Mouse (Mus musculus) CD8-positive naive resting alpha-beta T cell, adult 57 days (primary cell): ENCODE data around the gene Dcaf8. TPM values are rescaled to one million over a fixed set of nuclear protein-coding genes. Genes with fewer than 3 reads are reported as not detected.

Source experiments
- total RNA-seq: library from RNA; stranded (reverse); gene quantifications from one replicate; pipeline ENCODE4 v1.2.4, GENCODE M21; 2023

The Dcaf8 gene
- 111 TPM for total RNA-seq

GRCm38 (mm10) chr1:172147835-172148278 is at the start of gene Dcaf8:
Gene Dcaf8 (plus strand): TSS chr1:172148084.

GRCm38 (mm10) chr1:172126376-172127347 is 21.2 kb upstream of the Dcaf8 start, which contains the start of gene Pex19:
Gene Pex19 (plus strand): TSS chr1:172126755.

GRCm38 (mm10) chr1:172206141-172206917 is 58.4 kb downstream of the Dcaf8 start, which contains the start of gene Pea15a:
Gene Pea15a (minus strand): TSS chr1:172206804.

GRCm38 (mm10) chr1:172219451-172220406 is 71.8 kb downstream of the Dcaf8 start, which contains the start of gene Casq1:
Gene Casq1 (minus strand): TSS chr1:172219868.

Other genes with a start within 250 kb of the Dcaf8 start
- 202 TPM for gene Slamf6, start 230.6 kb upstream of the Dcaf8 start, total RNA-seq
- 4.0 TPM for gene Vangl2, start 119.6 kb upstream of the Dcaf8 start, total RNA-seq
- not detected for gene Nhlh1, start 90.5 kb upstream of the Dcaf8 start, total RNA-seq
- 157 TPM for gene Copa, start 65.6 kb upstream of the Dcaf8 start, total RNA-seq
- gene Ncstn, start 65.3 kb upstream of the Dcaf8 start, total RNA-seq: 93.9 TPM
- 48.9 TPM for gene Pex19, start 21.3 kb upstream of the Dcaf8 start, total RNA-seq
- 64.3 TPM for gene Pea15a, start 58.7 kb downstream of the Dcaf8 start, total RNA-seq
- gene Casq1, start 71.8 kb downstream of the Dcaf8 start, total RNA-seq: not detected
- gene Atp1a4, start 110.3 kb downstream of the Dcaf8 start, total RNA-seq: not detected
- gene Igsf8, start 113.6 kb downstream of the Dcaf8 start, total RNA-seq: 17.3 TPM
- gene Atp1a2, start 150.0 kb downstream of the Dcaf8 start, total RNA-seq: not detected
- gene Kcnj9, start 181.2 kb downstream of the Dcaf8 start, total RNA-seq: 0.12 TPM
- 0.61 TPM for gene Kcnj10, start 193.1 kb downstream of the Dcaf8 start, total RNA-seq
- gene Pigm, start 228.5 kb downstream of the Dcaf8 start, total RNA-seq: 30.1 TPM